Mouse (Mus musculus): ENCODE data around the gene Gsdma3. TPM values are rescaled to one million over a fixed set of nuclear protein-coding genes. Genes with fewer than 3 reads are reported as not detected.
"Not testable (repeated sequence)": the region's sequence is repeated elsewhere in the genome, so short reads cannot be mapped to it uniquely, and the experiment has no call there.

Gsdma3 gene
- polyA plus RNA-seq, 1 experiment from 2014 or later: not detected

DNA sequence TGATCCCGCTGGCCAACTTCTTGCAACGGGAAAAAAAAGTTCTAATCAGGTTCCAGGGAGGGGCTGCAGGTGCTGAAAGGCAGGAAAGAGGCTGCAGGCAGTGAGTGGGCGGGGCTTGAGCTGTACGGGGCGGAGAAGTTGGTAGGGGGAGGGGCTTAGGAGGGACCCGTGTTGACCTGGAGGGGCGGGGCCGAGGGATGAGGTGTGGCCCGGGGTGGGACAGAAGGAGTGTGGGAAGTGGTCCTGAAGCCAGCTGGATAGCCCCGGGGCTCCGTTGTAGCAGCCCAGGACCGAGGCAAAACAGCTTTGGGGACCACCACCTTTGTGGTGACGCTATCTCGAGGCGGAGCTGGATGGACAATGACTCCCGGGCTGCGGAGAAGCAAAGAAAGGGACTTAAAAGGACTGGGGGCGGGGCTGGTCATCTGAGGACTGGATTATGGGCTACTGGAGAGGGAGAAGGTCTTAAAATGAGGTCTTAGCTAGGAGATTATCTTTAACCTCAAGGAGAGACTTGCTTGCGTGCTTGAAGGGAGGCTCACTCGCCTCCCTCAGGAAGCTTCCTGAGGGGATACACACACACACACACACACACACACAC is 24.0 kb upstream of the Gsdma3 start:
- Histone ChIP-seq H3K4me3 (peak overlapping the region; percentile 30), H3K27me3 (replicated peaks) (peaks cover 14% of the 10 kb centered on the region), H3K9me3 (no peaks in the 10 kb centered on the region), H3K9ac (no peak overlapping the region), H3K36me3 (replicated peaks) (no peaks in the 10 kb centered on the region), H3K4me2 (peak overlapping the region; percentile 51), H3K4me1 (peaks cover 6% of the 10 kb centered on the region), H3K27ac (no peak overlapping the region)
- WGBS: 2% methylated on average over 20 of the region's 20 CpGs
- ATAC-seq (replicated peaks): no peak

DNA sequence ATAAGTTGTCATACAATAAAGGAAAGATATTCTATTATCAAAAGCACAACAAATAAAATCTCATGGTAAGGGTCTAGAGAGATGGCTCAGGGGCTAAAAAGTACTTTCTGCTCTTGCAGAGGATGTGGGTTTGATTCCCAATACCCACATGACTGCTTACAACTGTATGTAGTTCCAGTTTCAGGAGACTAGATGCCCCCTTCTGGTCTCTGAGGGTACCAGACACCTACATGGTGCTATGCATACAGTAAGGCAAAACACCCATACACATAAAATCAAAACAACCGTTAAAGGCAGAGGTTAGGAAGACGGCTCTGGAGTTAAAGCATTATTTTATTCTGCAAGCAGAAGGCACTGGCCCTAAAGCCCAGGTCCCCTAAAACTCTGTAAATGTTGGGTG is 22.2 kb upstream of the Gsdma3 start:
- H3K4me3 ChIP-seq: no peak overlapping the region
- no peak for ATAC-seq (replicated peaks)

DNA sequence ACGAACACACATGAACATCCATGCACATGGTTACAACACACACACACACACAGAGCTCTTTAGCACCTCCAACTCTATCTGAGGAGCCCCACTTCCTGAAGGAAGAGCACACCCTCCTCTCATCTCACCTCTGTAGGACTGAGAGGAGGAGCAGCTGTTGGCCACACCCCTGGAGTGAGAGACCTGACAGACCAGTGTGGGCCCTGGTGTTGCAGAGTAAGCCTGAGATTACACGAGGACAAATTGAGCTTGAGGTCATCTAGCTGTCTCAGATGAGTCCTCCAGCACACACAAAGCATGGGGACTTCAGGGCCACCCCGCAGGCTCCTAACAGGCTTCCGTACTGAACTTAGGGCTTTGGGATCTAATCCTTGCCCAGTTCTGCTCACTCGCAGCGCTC is 21.2 kb upstream of the Gsdma3 start:
- H3K9me3 ChIP-seq; H3K4me1 ChIP-seq; H3K27me3 ChIP-seq (replicated peaks); H3K36me3 ChIP-seq (replicated peaks); H3K4me2 ChIP-seq; ATAC-seq (replicated peaks); H3K9ac ChIP-seq; H3K27ac ChIP-seq; H3K4me3 ChIP-seq: not testable (repeated sequence)
- 71% methylated on average over 6 of the region's 6 CpGs for WGBS

More for the DNA sequence above, 22.2 kb upstream of the Gsdma3 start:
- Histone ChIP-seq H3K9ac (no peak overlapping the region), H3K27ac (no peak overlapping the region), H3K9me3 (no peaks in the 10 kb centered on the region), H3K36me3 (replicated peaks) (no peaks in the 10 kb centered on the region), H3K4me1 (peaks cover 6% of the 10 kb centered on the region), H3K27me3 (replicated peaks) (peaks cover 9% of the 10 kb centered on the region), H3K4me2 (no peak overlapping the region)
- 92% methylated on average over 2 of the region's 2 CpGs for WGBS

DNA sequence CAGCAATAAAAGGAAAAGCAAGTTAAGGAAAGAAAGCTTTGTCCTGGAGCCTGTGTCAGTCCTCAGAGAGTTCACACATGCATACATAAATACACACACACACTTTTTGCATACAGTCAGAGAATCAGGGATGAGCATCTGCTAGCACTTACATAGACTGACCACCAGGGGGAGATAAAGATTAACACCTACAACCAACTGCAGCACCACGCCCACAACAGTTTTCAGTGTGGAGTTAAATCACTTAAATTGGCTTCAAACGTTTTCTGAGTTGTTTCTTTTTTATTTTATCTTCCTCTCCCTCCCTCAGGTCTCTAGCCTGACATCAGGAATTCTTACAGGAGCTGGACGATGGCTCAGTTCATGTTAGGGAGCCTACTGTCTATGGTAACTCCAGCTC is 19.4 kb upstream of the Gsdma3 start:
- H3K27me3 ChIP-seq (replicated peaks): no peaks in the 10 kb centered on the region
- WGBS: 9% methylated on average over 3 of the region's 3 CpGs
- no peak for ATAC-seq (replicated peaks)
- H3K4me3 ChIP-seq: no peak overlapping the region
- H3K9me3 ChIP-seq: no peaks in the 10 kb centered on the region
- H3K4me2 ChIP-seq: no peak overlapping the region
- H3K27ac ChIP-seq: no peak overlapping the region
- H3K4me1 ChIP-seq: peaks cover 6% of the 10 kb centered on the region
- H3K9ac ChIP-seq: no peak overlapping the region
- H3K36me3 ChIP-seq (replicated peaks): no peaks in the 10 kb centered on the region

DNA sequence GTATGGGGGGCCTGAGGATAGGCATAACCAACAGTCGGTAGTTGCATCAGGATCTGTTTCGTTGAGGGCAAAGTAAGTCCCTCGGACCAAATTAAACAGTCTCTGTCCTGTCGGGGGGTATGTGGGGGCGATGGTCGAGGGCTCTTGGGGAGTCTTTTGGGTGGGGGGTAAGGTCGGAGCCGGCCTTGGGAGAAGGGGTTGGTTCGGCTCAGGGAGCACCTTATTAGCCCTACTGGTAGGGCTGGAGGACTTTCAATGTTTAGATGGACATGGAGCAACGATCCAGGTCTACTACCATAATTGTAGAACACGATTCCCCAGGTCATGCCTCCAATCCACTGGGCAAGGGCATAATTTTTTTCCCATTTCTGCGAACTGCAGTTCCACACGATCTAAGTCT is 5.4 kb upstream of the Gsdma3 start:
- Histone ChIP-seq H3K4me2 (no peak overlapping the region), H3K9ac (no peak overlapping the region), H3K36me3 (replicated peaks) (no peaks in the 10 kb centered on the region), H3K4me3 (no peak overlapping the region), H3K9me3 (no peaks in the 10 kb centered on the region), H3K27me3 (replicated peaks) (no peaks in the 10 kb centered on the region), H3K4me1 (no peaks in the 10 kb centered on the region), H3K27ac (no peak overlapping the region)
- 95% methylated on average over 13 of the region's 13 CpGs for whole genome bisulfite sequencing
- ATAC-seq (replicated peaks): no peak

DNA sequence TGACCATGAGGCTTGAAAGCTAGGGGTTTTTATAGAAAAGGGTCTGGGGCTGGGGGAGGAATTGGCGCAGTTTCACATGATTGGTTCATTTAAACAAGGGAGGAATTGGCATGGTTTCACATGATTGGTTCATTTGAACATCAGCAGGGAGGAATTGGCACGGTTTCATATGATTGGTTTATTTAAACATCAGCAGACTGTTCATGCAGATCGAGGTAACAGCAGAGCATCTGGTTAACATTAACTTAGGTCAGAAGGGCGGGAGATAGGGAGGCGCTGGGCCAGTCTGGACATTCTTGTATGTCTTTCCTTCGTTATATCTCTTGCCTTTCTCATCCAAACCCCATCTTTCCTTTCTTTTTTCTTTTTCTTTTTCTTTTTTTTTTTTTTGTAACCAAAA is 2.2 kb upstream of the Gsdma3 start:
- not testable (repeated sequence) for H3K4me2 ChIP-seq; H3K36me3 ChIP-seq (replicated peaks); ATAC-seq (replicated peaks); H3K4me3 ChIP-seq; H3K27me3 ChIP-seq (replicated peaks); H3K27ac ChIP-seq; H3K9ac ChIP-seq; H3K9me3 ChIP-seq; H3K4me1 ChIP-seq
- WGBS: 84% methylated on average over 6 of the region's 6 CpGs

DNA sequence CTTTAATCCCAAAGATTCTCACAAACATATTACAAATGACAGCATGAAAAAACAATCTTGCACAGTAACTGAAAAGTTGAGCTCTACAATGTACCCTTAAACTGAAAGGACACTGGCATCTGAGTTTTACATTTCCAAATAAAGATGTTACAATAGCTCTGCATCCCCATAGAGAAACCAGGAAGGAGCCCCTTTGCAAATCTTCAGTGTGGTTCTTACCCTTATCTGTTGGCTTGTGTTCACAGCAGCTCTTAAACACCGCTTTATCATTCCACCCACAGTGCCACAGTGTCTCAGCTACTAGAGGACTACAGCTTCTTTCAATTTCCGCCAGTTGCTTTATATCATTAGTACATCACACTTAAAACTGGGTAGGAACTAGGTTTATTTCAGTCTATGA is 1.8 kb upstream of the Gsdma3 start:
- H3K4me1 ChIP-seq; H3K4me3 ChIP-seq; H3K9ac ChIP-seq; H3K27me3 ChIP-seq (replicated peaks); ATAC-seq (replicated peaks); H3K4me2 ChIP-seq; H3K36me3 ChIP-seq (replicated peaks); H3K27ac ChIP-seq; H3K9me3 ChIP-seq: not testable (repeated sequence)
- 93% methylated on average over 2 of the region's 2 CpGs for WGBS

DNA sequence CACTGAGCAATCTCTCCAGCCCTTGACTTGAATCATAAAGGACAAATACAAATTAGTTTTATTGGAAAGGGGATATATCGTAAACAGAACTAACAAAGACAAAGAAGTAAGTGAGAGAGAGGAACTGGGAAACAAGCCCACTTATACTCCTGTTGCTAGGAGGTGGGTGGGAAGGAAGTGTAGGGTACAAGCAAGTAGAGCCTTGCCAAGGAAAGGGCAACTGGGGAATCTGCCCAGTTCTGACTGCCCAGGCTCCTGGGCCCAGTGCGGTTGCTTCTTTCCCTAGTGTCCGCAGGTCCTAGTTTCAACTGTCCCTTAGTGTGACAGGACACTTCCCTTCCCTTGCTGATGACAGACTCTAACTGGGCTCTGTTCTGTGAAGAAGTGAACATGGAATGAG is 2.5 kb downstream of the Gsdma3 start:
- no peak overlapping the region for H3K9ac ChIP-seq
- H3K36me3 ChIP-seq (replicated peaks): no peaks in the 10 kb centered on the region
- H3K4me1 ChIP-seq: no peaks in the 10 kb centered on the region
- no peaks in the 10 kb centered on the region for H3K27me3 ChIP-seq (replicated peaks)
- H3K9me3 ChIP-seq: no peaks in the 10 kb centered on the region
- H3K4me3 ChIP-seq: no peak overlapping the region
- 96% methylated on average over 3 of the region's 3 CpGs for WGBS
- H3K27ac ChIP-seq: no peak overlapping the region
- ATAC-seq (replicated peaks): no peak
- H3K4me2 ChIP-seq: no peak overlapping the region

DNA sequence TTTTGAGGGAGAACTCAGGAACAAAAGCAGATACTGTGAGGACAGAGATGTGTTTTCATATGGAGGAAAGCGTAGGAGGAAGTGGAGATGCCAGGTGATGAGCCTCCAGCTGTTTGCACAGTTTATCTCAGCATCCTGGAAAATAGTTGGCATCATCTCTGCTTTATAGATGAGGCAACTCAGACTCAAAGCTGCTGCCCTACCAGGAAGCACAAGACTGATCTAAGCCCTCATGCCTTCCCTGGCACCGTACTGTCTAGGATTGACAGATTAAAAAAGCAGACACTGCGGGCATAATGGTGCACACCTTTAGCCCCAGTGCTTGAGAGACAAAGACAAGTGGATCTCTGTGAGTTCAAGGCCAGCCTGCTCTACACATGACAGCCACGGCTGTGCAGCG is 4.5 kb downstream of the Gsdma3 start:
- Histone ChIP-seq H3K4me1 (no peaks in the 10 kb centered on the region), H3K36me3 (replicated peaks) (no peaks in the 10 kb centered on the region), H3K4me3 (no peak overlapping the region), H3K9me3 (no peaks in the 10 kb centered on the region), H3K27ac (no peak overlapping the region), H3K9ac (no peak overlapping the region), H3K4me2 (no peak overlapping the region), H3K27me3 (replicated peaks) (no peaks in the 10 kb centered on the region)
- ATAC-seq (replicated peaks): no peak
- WGBS: 88% methylated on average over 5 of the region's 5 CpGs

DNA sequence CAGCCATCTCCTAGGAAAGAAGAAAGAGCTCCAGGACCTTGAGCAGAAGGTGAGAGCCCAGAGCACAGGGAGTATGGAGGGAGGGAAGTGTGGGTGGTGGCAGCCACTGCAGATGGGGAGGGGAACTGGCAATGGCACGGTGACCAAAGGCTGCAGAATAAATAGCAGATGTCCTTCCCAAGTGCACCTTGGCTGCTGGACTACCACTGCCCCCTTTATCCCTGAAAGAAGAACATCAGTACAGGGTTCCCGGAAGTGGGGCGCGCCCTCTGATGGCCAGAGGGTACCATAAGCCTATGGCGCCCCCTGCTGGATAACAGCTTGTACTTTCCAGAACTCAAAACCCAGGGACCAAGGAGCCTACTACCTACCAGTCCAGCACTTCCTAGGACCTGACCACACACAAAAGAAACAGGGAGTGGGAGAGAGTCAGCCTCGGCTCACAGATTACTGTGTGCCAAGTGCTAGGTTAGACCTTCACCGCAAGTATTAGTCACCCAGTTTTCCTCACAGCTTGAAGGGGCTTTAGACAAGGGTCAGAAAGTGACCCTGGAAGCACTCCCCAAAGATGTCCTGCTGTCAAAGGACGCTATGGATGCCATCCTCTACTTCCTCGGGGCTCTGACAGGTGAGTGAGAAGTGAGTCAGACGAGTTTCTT is 9.3 kb downstream of the Gsdma3 start:
- 33% methylated on average over 10 of the region's 10 CpGs for WGBS
- ATAC-seq (replicated peaks); H3K27ac ChIP-seq; H3K9ac ChIP-seq; H3K4me3 ChIP-seq; H3K36me3 ChIP-seq (replicated peaks); H3K9me3 ChIP-seq; H3K4me2 ChIP-seq; H3K4me1 ChIP-seq; H3K27me3 ChIP-seq (replicated peaks): not testable (repeated sequence)

DNA sequence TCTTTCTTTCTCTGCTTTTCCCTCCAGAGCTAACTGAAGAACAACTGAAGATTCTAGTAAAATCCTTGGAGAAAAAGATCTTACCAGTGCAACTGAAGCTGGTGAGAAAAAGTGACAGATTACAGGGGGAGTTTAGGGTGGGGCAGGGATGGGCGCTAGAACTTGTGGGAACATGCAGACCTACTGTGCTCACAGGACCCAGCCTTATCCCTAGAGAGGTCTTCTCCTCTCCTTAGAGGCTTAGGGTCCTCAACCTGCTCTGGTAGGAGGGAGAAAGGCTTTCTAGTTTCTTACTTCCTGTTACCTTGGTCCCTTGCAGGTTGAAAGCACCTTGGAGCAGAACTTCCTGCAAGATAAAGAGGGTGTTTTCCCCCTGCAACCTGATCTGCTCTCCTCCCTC is 11.3 kb downstream of the Gsdma3 start:
- no peaks in the 10 kb centered on the region for H3K27me3 ChIP-seq (replicated peaks)
- 82% methylated on average over 1 of the region's 1 CpGs for WGBS
- no peak overlapping the region for H3K27ac ChIP-seq
- H3K9me3 ChIP-seq: no peaks in the 10 kb centered on the region
- H3K9ac ChIP-seq: no peak overlapping the region
- no peak overlapping the region for H3K4me3 ChIP-seq
- no peaks in the 10 kb centered on the region for H3K4me1 ChIP-seq
- no peak overlapping the region for H3K4me2 ChIP-seq
- no peak for ATAC-seq (replicated peaks)
- no peaks in the 10 kb centered on the region for H3K36me3 ChIP-seq (replicated peaks)

DNA sequence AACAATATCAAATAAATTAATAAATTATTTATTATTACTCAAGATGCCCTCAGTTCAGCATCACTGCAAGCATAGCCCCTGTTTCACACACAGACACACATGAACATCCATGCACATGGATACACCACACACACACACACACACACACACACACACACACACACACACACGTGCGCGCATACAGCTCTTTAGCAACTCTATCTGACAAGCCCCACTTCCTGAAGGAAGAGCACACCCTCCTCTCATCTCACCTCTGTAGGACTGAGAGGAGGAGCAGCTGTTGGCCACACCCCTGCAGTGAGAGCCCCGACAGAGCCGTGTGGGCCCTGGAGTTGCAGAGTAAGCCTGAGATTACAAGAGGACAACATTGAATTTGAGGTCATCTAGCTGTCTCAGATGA is 13.9 kb downstream of the Gsdma3 start:
- Histone ChIP-seq H3K36me3 (replicated peaks) (no peaks in the 10 kb centered on the region), H3K27ac (no peak overlapping the region), H3K4me2 (no peak overlapping the region), H3K4me1 (no peaks in the 10 kb centered on the region), H3K9ac (no peak overlapping the region), H3K9me3 (no peaks in the 10 kb centered on the region), H3K27me3 (replicated peaks) (no peaks in the 10 kb centered on the region), H3K4me3 (no peak overlapping the region)
- ATAC-seq (replicated peaks): no peak
- 71% methylated on average over 5 of the region's 5 CpGs for WGBS

DNA sequence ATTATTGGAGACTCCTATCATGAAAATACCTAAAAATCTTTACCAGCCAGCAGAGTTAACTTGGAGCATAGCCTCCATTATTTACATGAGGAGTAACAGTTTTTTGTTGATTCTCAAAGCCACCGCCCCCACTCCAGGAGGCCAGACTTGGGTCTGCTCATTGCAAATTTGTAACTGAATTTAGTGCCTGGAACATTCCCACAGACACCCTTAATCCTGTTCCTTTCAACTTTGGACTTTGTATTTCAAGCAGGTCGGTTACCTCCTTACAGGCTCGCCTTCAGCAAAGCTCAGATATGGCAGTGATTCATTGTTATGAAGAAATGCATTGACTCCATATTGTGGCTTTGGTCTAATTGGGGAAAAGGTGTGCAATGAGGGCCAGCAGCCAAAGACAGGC is 18.6 kb downstream of the Gsdma3 start:
- WGBS: 86% methylated on average over 3 of the region's 3 CpGs
- no peak overlapping the region for H3K27ac ChIP-seq
- H3K4me3 ChIP-seq: no peak overlapping the region
- no peaks in the 10 kb centered on the region for H3K4me1 ChIP-seq
- no peaks in the 10 kb centered on the region for H3K27me3 ChIP-seq (replicated peaks)
- no peak overlapping the region for H3K4me2 ChIP-seq
- no peaks in the 10 kb centered on the region for H3K36me3 ChIP-seq (replicated peaks)
- no peak overlapping the region for H3K9ac ChIP-seq
- no peak for ATAC-seq (replicated peaks)
- H3K9me3 ChIP-seq: no peaks in the 10 kb centered on the region

Data from midbrain, embryonic 15.5 days (tissue).